Mouse (Mus musculus) intestine, embryonic 16.5 days (tissue): ENCODE measurements around the gene Pdcd1lg2. TPM values are rescaled to one million over a fixed set of nuclear protein-coding genes. Genes with fewer than 3 reads are reported as not detected.
A peak's percentile ranks its signal among the peaks of the same experiment; 100 is the strongest.

Source experiments
- ATAC-seq: fragments of 200-750 bp; cut with Nextera tagmentation; 2 replicates; pipeline ENCODE4 v1.8.0; 2017; ENCODE audit warnings: moderate TSS enrichment, moderate library complexity
- H3K27ac ChIP-seq: fragments of 300-500 bp; sonication (generic); 2 replicates; pipeline ENCODE4 v1.5.1; 2014; ENCODE audit warnings: mild to moderate bottlenecking, low read length
- H3K27me3 ChIP-seq: fragments of 300-500 bp; sonication (generic); replicated peaks from 2 replicates; pipeline ENCODE4 v1.6.1; 2014; ENCODE audit warnings: low read length, control low read depth, mixed read lengths; ENCODE audit not compliant: control insufficient read depth, insufficient read depth
- H3K36me3 ChIP-seq: fragments of 300-500 bp; sonication (generic); 2 replicates; pipeline ENCODE4 v1.6.1; 2014; ENCODE audit warnings: low read length, control low read depth; ENCODE audit not compliant: control insufficient read depth, insufficient read depth
- H3K4me1 ChIP-seq: fragments of 300-500 bp; sonication (generic); 2 replicates; pipeline ENCODE4 v1.6.1; 2014; ENCODE audit warnings: low read length, control low read depth, mixed read lengths; ENCODE audit not compliant: control insufficient read depth, insufficient read depth
- H3K4me2 ChIP-seq: fragments of 300-500 bp; sonication (generic); 2 replicates; pipeline ENCODE4 v1.6.1; 2014; ENCODE audit warnings: low read depth, low read length, control low read depth
- H3K4me3 ChIP-seq: fragments of 300-500 bp; sonication (generic); 2 replicates; pipeline ENCODE4 v1.5.1; 2014; ENCODE audit warnings: mild to moderate bottlenecking, low read length
- H3K9ac ChIP-seq: fragments of 300-500 bp; sonication (generic); 2 replicates; pipeline ENCODE4 v1.6.1; 2014; ENCODE audit warnings: low read depth, low read length
- H3K9me3 ChIP-seq: fragments of 300-500 bp; sonication (generic); 2 replicates; pipeline ENCODE4 v1.6.1; 2016; ENCODE audit warnings: low read length, control low read depth; ENCODE audit not compliant: control insufficient read depth
- WGBS: fragments of 180-500 bp; shearing (Covaris S2); extraction: QIAGEN DNeasy Blood & Tissue Kit; methylation state at CpG from one replicate; pipeline ENCODE4 v1.1.7; 2014; 5-methylcytosine and 5-hydroxymethylcytosine counted together
- polyA plus RNA-seq: library from polyadenylated mRNA; unstranded; fragments of >200 nt; fragmentation: Nextera tagmentation; extraction: Ambion mirVana; gene quantifications from 2 replicates; pipeline ENCODE4 v1.2.1, GENCODE M21; 2015

Pdcd1lg2 gene
- 0.11 and 0.17 TPM in 2 replicates for polyA plus RNA-seq

GRCm38 (mm10) chr19:29410619-29411018 is at the start of gene Pdcd1lg2:
TSS of gene Pdcd1lg2 (plus strand) at chr19:29410919.
- WGBS = 92% methylated on average over 4 of the region's 4 CpGs
- no peak within 1 kb of the TSS for H3K9ac ChIP-seq
- H3K27ac ChIP-seq = no peak within 1 kb of the TSS
- no peaks in the 10 kb centered on the region for H3K27me3 ChIP-seq
- H3K36me3 ChIP-seq = no peaks in the 10 kb centered on the region
- no peaks in the 10 kb centered on the region for H3K9me3 ChIP-seq
- H3K4me1 ChIP-seq = peaks cover 6% of the 10 kb centered on the region; the same call in 1 of the 2 replicates
- H3K4me3 ChIP-seq = no peak within 1 kb of the TSS
- H3K4me2 ChIP-seq = no peak within 1 kb of the TSS
- no peak for ATAC-seq

GRCm38 (mm10) chr19:29361468-29362130 is 49.1 kb upstream of the Pdcd1lg2 start:
- Histone ChIP-seq H3K4me3 (peak overlapping the region; percentile 74), H3K27ac (peak overlapping the region; percentile 65), H3K36me3 (0 out of 2 replicates have a peak, but pooled peaks cover 6% of the 10 kb centered on the region), H3K9ac (peak overlapping the region; percentile 85), H3K4me2 (peak overlapping the region; percentile 73), H3K9me3 (no peaks in the 10 kb centered on the region), H3K27me3 (no peaks in the 10 kb centered on the region), H3K4me1 (peaks cover 10% of the 10 kb centered on the region; the same call in 1 of the 2 replicates)
- 2% methylated on average over 33 of the region's 33 CpGs for WGBS
- peak; percentile 99 for ATAC-seq

GRCm38 (mm10) chr19:29362173-29362930 is 48.4 kb upstream of the Pdcd1lg2 start:
- Histone ChIP-seq H3K27ac (peak overlapping the region; percentile 38; the same call in 1 of the 2 replicates), H3K4me1 (peaks cover 12% of the 10 kb centered on the region; the same call in 1 of the 2 replicates), H3K36me3 (0 out of 2 replicates have a peak, but pooled peaks cover 6% of the 10 kb centered on the region), H3K9me3 (no peaks in the 10 kb centered on the region), H3K9ac (peak overlapping the region; percentile 85), H3K4me3 (peak overlapping the region; percentile 74), H3K27me3 (no peaks in the 10 kb centered on the region), H3K4me2 (peak overlapping the region; percentile 73)
- 23% methylated on average over 13 of the region's 13 CpGs for WGBS
- peak; percentile 42 for ATAC-seq

GRCm38 (mm10) chr19:29363557-29363956 is 47.2 kb upstream of the Pdcd1lg2 start:
- 92% methylated on average over 7 of the region's 7 CpGs for WGBS
- H3K4me3 ChIP-seq = no peak overlapping the region
- ATAC-seq = no peak
- H3K27me3 ChIP-seq = no peaks in the 10 kb centered on the region
- no peak overlapping the region for H3K4me2 ChIP-seq
- peaks cover 12% of the 10 kb centered on the region; the same call in 1 of the 2 replicates for H3K4me1 ChIP-seq
- H3K9ac ChIP-seq = no peak overlapping the region
- H3K36me3 ChIP-seq = 0 out of 2 replicates have a peak, but pooled peaks cover 4% of the 10 kb centered on the region
- no peak overlapping the region for H3K27ac ChIP-seq
- no peaks in the 10 kb centered on the region for H3K9me3 ChIP-seq

- Histone ChIP-seq H3K9ac (no peak overlapping the region), H3K4me3 (no peak overlapping the region), H3K4me1 (peaks cover 12% of the 10 kb centered on the region; the same call in 1 of the 2 replicates), H3K27ac (no peak overlapping the region), H3K27me3 (no peaks in the 10 kb centered on the region), H3K4me2 (no peak overlapping the region), H3K9me3 (no peaks in the 10 kb centered on the region), H3K36me3 (no peaks in the 10 kb centered on the region)
- ATAC-seq = no peak
- 79% methylated on average over 5 of the region's 5 CpGs for WGBS
These were observed 46.6 kb upstream of the Pdcd1lg2 start for GRCm38 (mm10) chr19:29364076-29364475.

- no peak for ATAC-seq
These were observed 45.6 kb upstream of the Pdcd1lg2 start for GRCm38 (mm10) chr19:29365105-29365504.

GRCm38 (mm10) chr19:29366226-29366968 is 44.3 kb upstream of the Pdcd1lg2 start:
- 57% methylated on average over 20 of the region's 20 CpGs for WGBS
- Histone ChIP-seq H3K9ac (peak overlapping the region; percentile 68), H3K9me3 (no peaks in the 10 kb centered on the region), H3K4me2 (peak overlapping the region; percentile 84), H3K36me3 (no peaks in the 10 kb centered on the region), H3K4me3 (peak overlapping the region; percentile 61), H3K27ac (peak overlapping the region; percentile 69; the same call in 1 of the 2 replicates), H3K4me1 (0 out of 2 replicates have a peak, but pooled peaks cover 3% of the 10 kb centered on the region), H3K27me3 (no peaks in the 10 kb centered on the region)
- ATAC-seq = no peak

More at GRCm38 (mm10) chr19:29365105-29365504, 45.6 kb upstream of the Pdcd1lg2 start:
- Histone ChIP-seq H3K27ac (no peak overlapping the region), H3K4me1 (peaks cover 10% of the 10 kb centered on the region; the same call in 1 of the 2 replicates), H3K4me2 (no peak overlapping the region), H3K9me3 (no peaks in the 10 kb centered on the region), H3K36me3 (no peaks in the 10 kb centered on the region), H3K27me3 (no peaks in the 10 kb centered on the region), H3K9ac (no peak overlapping the region), H3K4me3 (no peak overlapping the region)
- WGBS = 41% methylated on average over 3 of the region's 3 CpGs

- WGBS = 2% methylated on average over 26 of the region's 26 CpGs
- peak within 1 kb of the TSS; percentile 68 for H3K9ac ChIP-seq
- peak within 1 kb of the TSS; percentile 61 for H3K4me3 ChIP-seq
- H3K36me3 ChIP-seq = no peaks in the 10 kb centered on the region
- H3K4me1 ChIP-seq = 0 out of 2 replicates have a peak, but pooled peaks cover 3% of the 10 kb centered on the region
- peak within 1 kb of the TSS; percentile 69 for H3K27ac ChIP-seq
- peak; percentile 93 for ATAC-seq
- H3K27me3 ChIP-seq = no peaks in the 10 kb centered on the region
- H3K4me2 ChIP-seq = peak within 1 kb of the TSS; percentile 84
- no peaks in the 10 kb centered on the region for H3K9me3 ChIP-seq
These were observed 43.6 kb upstream of the Pdcd1lg2 start, which contains the start of the genes Plgrkt and Cd274 for GRCm38 (mm10) chr19:29366969-29367622. TSS of gene Plgrkt (minus strand) at chr19:29367390. TSS of gene Cd274 (plus strand) at chr19:29367455.
